Mouse (Mus musculus): ENCODE measurements around the gene Pth2. TPM values are rescaled to one million over a fixed set of nuclear protein-coding genes. Genes with fewer than 3 reads are reported as not detected.

Gene Pth2
- total and polyA plus RNA-seq, 3 experiments: not detected

DNA sequence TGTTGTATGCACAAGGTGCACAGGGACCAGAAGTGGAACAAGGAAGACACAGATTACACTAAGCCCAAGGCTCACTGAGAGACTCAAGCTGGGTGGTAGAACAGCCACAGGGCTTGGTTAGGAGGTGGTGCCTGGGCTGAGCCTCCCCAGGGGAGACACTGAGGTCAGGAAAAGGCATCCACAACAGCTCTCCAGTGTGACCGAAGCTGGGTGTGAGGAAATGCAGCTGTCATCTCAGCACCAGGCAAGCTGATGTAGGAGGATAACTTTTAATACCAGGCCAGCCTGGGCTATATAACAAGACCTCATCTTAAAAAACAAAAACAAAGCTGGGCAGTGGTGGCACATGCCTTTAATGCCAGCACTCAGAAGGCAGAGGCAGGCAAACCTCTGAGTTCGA is 10.4 kb downstream of the Pth2 start:
- Histone ChIP-seq H3K9me3 (replicated peaks; ENCODE audit: low read length) (no peaks in the 10 kb centered on the region), H3K36me3 (replicated peaks in 1 of 2; ENCODE audit: control insufficient read depth in 1 of 2, insufficient read depth in 1 of 2, low read length in 1 of 2) (no peaks in the 10 kb centered on the region), H3K4me1 (ENCODE audit: control insufficient read depth in 1 of 2, insufficient read depth in 2 of 2) (peaks cover 0 to 20% of the 10 kb centered on the region in 2 experiments; a peak in 3 of 4 replicates), H3K4me2 (ENCODE audit: insufficient read depth, low read depth, poor library complexity, severe bottlenecking) (no peak overlapping the region), H3K79me2 (replicated peaks; ENCODE audit: control insufficient read depth, extremely low read depth, insufficient read depth, poor library complexity, severe bottlenecking) (no peaks in the 10 kb centered on the region), H3K27me3 (replicated peaks) (peaks cover 88% of the 10 kb centered on the region), H3K9ac (ENCODE audit: insufficient read depth, low read depth) (no peak overlapping the region), H3K4me3 (replicated peaks in 1 of 3; ENCODE audit: low read depth in 2 of 3, low read length in 2 of 3, poor library complexity in 1 of 3) (no peak overlapping the region), H3K27ac (ENCODE audit: insufficient read depth, low read depth) (no peak overlapping the region)
- no peak for DNase-seq (ENCODE audit: extremely low read depth)
- dilution Hi-C loops (cut with MboI; ENCODE audit: extremely low pct_ligation_motif_present, extremely low pct_unique_long_range_greater_than_20kb, low sequenced_read_pairs): no loop called here
- in situ Hi-C loops (cut with MboI; ENCODE audit: low pct_ligation_motif_present, low pct_unique_long_range_greater_than_20kb, low sequenced_read_pairs): no loop called here
- TF ChIP-seq ZNF384 (IDR thresholded peaks at IDR 0.05; ENCODE audit: low read depth, low read length): no peak
- TF ChIP-seq MXI1 (IDR thresholded peaks at IDR 0.05; ENCODE audit: low read depth, low read length): no peak
- no peak for TF ChIP-seq TCF12 (IDR thresholded peaks at IDR 0.05; ENCODE audit: low read depth, low read length)
- no peak for TF ChIP-seq CHD1 (IDR thresholded peaks at IDR 0.05; ENCODE audit: low read depth, low read length)
- no peak for TF ChIP-seq SIN3A (IDR thresholded peaks at IDR 0.05; ENCODE audit: low read length)
- TF ChIP-seq USF1 (IDR thresholded peaks at IDR 0.05; ENCODE audit: low read depth, low read length): no peak
- no peak for TF ChIP-seq MEF2A (IDR thresholded peaks at IDR 0.05; ENCODE audit: borderline replicate concordance, low read depth, low read length)
- TF ChIP-seq HCFC1 (IDR thresholded peaks at IDR 0.05; ENCODE audit: low read depth, low read length): no peak

DNA sequence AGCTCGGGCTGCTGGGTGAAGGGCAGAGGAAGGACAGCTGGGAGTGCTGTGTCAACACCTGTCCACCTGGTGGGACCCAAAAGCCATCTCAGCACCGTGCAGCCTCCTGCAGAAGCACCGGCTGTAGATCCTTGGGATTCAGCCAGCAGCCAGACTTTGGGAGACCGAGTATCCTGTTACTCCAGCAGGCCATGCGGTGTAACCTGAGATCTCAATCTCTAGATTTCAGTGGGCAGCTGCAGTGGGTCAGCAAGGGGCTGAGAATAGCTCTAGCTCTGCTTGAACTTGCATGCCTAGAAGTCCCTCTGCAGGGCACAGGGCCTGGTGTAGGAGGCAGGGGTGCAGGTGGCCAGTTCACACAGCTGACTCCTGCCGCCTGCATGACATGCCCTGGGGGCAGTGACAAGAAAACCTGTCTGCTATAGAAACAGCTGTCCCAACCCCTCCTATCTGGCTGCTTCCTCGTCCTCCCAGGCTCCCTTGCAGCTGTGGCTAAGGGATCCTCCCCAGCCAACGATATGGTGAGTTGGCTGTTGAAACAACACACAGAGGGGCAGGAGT is 11.1 kb downstream of the Pth2 start:
- Histone ChIP-seq H3K9ac (ENCODE audit: insufficient read depth, low read depth) (no peak overlapping the region), H3K27me3 (replicated peaks) (peaks cover 87% of the 10 kb centered on the region), H3K27ac (ENCODE audit: insufficient read depth, low read depth) (no peak overlapping the region), H3K4me3 (replicated peaks in 1 of 3; ENCODE audit: low read depth in 2 of 3, low read length in 2 of 3, poor library complexity in 1 of 3) (no peak overlapping the region), H3K4me2 (ENCODE audit: insufficient read depth, low read depth, poor library complexity, severe bottlenecking) (no peak overlapping the region), H3K9me3 (replicated peaks; ENCODE audit: low read length) (no peaks in the 10 kb centered on the region), H3K4me1 (ENCODE audit: control insufficient read depth in 1 of 2, insufficient read depth in 2 of 2) (peaks cover 0 to 20% of the 10 kb centered on the region in 2 experiments; a peak in 3 of 4 replicates), H3K79me2 (replicated peaks; ENCODE audit: control insufficient read depth, extremely low read depth, insufficient read depth, poor library complexity, severe bottlenecking) (no peaks in the 10 kb centered on the region), H3K36me3 (replicated peaks in 1 of 2; ENCODE audit: control insufficient read depth in 1 of 2, insufficient read depth in 1 of 2, low read length in 1 of 2) (no peaks in the 10 kb centered on the region)
- in situ Hi-C loops (cut with MboI; ENCODE audit: low pct_ligation_motif_present, low pct_unique_long_range_greater_than_20kb, low sequenced_read_pairs) (no loop called here), dilution Hi-C loops (cut with MboI; ENCODE audit: extremely low pct_ligation_motif_present, extremely low pct_unique_long_range_greater_than_20kb, low sequenced_read_pairs) (no loop called here)
- TF ChIP-seq BHLHE40 (IDR thresholded peaks at IDR 0.05; ENCODE audit: low read depth, low read length) (no peak), CHD2 (IDR thresholded peaks at IDR 0.05; ENCODE audit: low read length) (no peak), CHD1 (IDR thresholded peaks at IDR 0.05; ENCODE audit: low read depth, low read length) (no peak), HCFC1 (IDR thresholded peaks at IDR 0.05; ENCODE audit: low read depth, low read length) (no peak), SIN3A (IDR thresholded peaks at IDR 0.05; ENCODE audit: low read length) (no peak), NELFE (IDR thresholded peaks at IDR 0.05; ENCODE audit: low read depth, low read length) (no peak), UBTF (IDR thresholded peaks at IDR 0.05; ENCODE audit: low read depth, low read length) (no peak)
- DNase-seq (ENCODE audit: extremely low read depth): no peak
